Mouse (Mus musculus): ENCODE measurements around the gene Eif3g. TPM values are rescaled to one million over a fixed set of nuclear protein-coding genes. Genes with fewer than 3 reads are reported as not detected.

Eif3g gene
- polyA plus RNA-seq, 1 experiment from 2014 or later = 286 TPM

- H3K4me3 ChIP-seq (ENCODE audit: low read depth, low read length) = no peak overlapping the region
- H3K27me3 ChIP-seq (ENCODE audit: control insufficient read depth, insufficient read depth, low read length) = 0 out of 2 replicates have a peak, but pooled peaks cover 3% of the 10 kb centered on the region
- no peaks in the 10 kb centered on the region for H3K9me3 ChIP-seq (replicated peaks; ENCODE audit: control insufficient read depth, low read length)
- H3K4me2 ChIP-seq = no peak overlapping the region
- no peak overlapping the region for H3K27ac ChIP-seq (ENCODE audit: low read depth, low read length)
- H3K9ac ChIP-seq (ENCODE audit: low read depth, low read length) = no peak overlapping the region
- H3K36me3 ChIP-seq (ENCODE audit: control insufficient read depth, insufficient read depth, low read length) = no peaks in the 10 kb centered on the region
- H3K4me1 ChIP-seq (ENCODE audit: control insufficient read depth, insufficient read depth, low read length) = no peaks in the 10 kb centered on the region
- ATAC-seq (replicated peaks; ENCODE audit: insufficient number of reproducible peaks, low FRiP score, low TSS enrichment) = no peak
- whole genome bisulfite sequencing (ENCODE audit: insufficient replicate concordance) = 77% methylated on average over 2 of the region's 2 CpGs
Observed at GRCm38 (mm10) chr9:20850179-20850578, 48.2 kb downstream of the Eif3g start.

Small RNA genes lying within 50 kb of the gene (microRNA-seq; reads per million reads assigned to microRNA genes)
- gene Mir7081 (ENCODE audit: borderline number of aligned reads) = 0.88 reads per million, percentile 11 among the genes with 10 or more reads in this experiment

Other genes with a start within 250 kb of the Eif3g start
- 53.1 and 54.6 TPM in 2 replicates for gene Pin1, start 246.5 kb downstream of the Eif3g start, polyA plus RNA-seq (2014; fragmentation: Nextera tagmentation; extraction: Ambion mirVana)
- 1.4 and 2.3 TPM in 2 replicates for gene Olfm2, start 152.3 kb downstream of the Eif3g start, polyA plus RNA-seq (2014; fragmentation: Nextera tagmentation; extraction: Ambion mirVana)
- 0.04 TPM in 1 of 2 replicates, not detected in the other for gene Col5a3, start 83.6 kb downstream of the Eif3g start, polyA plus RNA-seq (2014; fragmentation: Nextera tagmentation; extraction: Ambion mirVana)
- gene Rdh8, start 80.1 kb downstream of the Eif3g start, polyA plus RNA-seq (2014; fragmentation: Nextera tagmentation; extraction: Ambion mirVana) = not detected in 2 replicates
- gene A230050P20Rik, start 30.0 kb downstream of the Eif3g start, polyA plus RNA-seq (2014; fragmentation: Nextera tagmentation; extraction: Ambion mirVana) = 2.1 TPM in 2 replicates
- 2.1 and 2.9 TPM in 2 replicates for gene Angptl6, start 18.9 kb downstream of the Eif3g start, polyA plus RNA-seq (2014; fragmentation: Nextera tagmentation; extraction: Ambion mirVana)
- gene Ppan, start 10.4 kb downstream of the Eif3g start, polyA plus RNA-seq (2014; fragmentation: Nextera tagmentation; extraction: Ambion mirVana) = 43.6 and 46.2 TPM in 2 replicates
- 50.5 and 59.3 TPM in 2 replicates for gene Dnmt1, start 61.3 kb upstream of the Eif3g start, polyA plus RNA-seq (2014; fragmentation: Nextera tagmentation; extraction: Ambion mirVana)
- gene S1pr2, start 78.2 kb upstream of the Eif3g start, polyA plus RNA-seq (2014; fragmentation: Nextera tagmentation; extraction: Ambion mirVana) = 24.6 and 26.5 TPM in 2 replicates
- gene Mrpl4, start 104.1 kb upstream of the Eif3g start, polyA plus RNA-seq (2014; fragmentation: Nextera tagmentation; extraction: Ambion mirVana) = 140 and 147 TPM in 2 replicates
- gene Icam1, start 117.4 kb upstream of the Eif3g start, polyA plus RNA-seq (2014; fragmentation: Nextera tagmentation; extraction: Ambion mirVana) = 8.1 and 8.5 TPM in 2 replicates
- 18.9 and 25.4 TPM in 2 replicates for gene Icam4, start 130.8 kb upstream of the Eif3g start, polyA plus RNA-seq (2014; fragmentation: Nextera tagmentation; extraction: Ambion mirVana)
- not detected in 2 replicates for gene Icam5, start 133.4 kb upstream of the Eif3g start, polyA plus RNA-seq (2014; fragmentation: Nextera tagmentation; extraction: Ambion mirVana)
- 0.28 and 1.8 TPM in 2 replicates for gene Zglp1, start 168.5 kb upstream of the Eif3g start, polyA plus RNA-seq (2014; fragmentation: Nextera tagmentation; extraction: Ambion mirVana)
- gene Gm49373, start 174.5 kb upstream of the Eif3g start, polyA plus RNA-seq (2014; fragmentation: Nextera tagmentation; extraction: Ambion mirVana) = 0.31 and 0.44 TPM in 2 replicates
- 52.9 and 58.2 TPM in 2 replicates for gene Fdx1l, start 175.0 kb upstream of the Eif3g start, polyA plus RNA-seq (2014; fragmentation: Nextera tagmentation; extraction: Ambion mirVana)
- 1.2 and 1.9 TPM in 2 replicates for gene Gm38431, start 193.4 kb upstream of the Eif3g start, polyA plus RNA-seq (2014; fragmentation: Nextera tagmentation; extraction: Ambion mirVana)
- gene Raver1, start 193.4 kb upstream of the Eif3g start, polyA plus RNA-seq (2014; fragmentation: Nextera tagmentation; extraction: Ambion mirVana) = 53.6 and 57.8 TPM in 2 replicates
- gene Tyk2, start 232.6 kb upstream of the Eif3g start, polyA plus RNA-seq (2014; fragmentation: Nextera tagmentation; extraction: Ambion mirVana) = 9.4 and 10.9 TPM in 2 replicates

All from heart, embryonic 11.5 days (tissue).